Mouse (Mus musculus) midbrain, embryonic 12.5 days (tissue): Measurements from ENCODE around the gene Ctnnd2. TPM values are rescaled to one million over a fixed set of nuclear protein-coding genes. Genes with fewer than 3 reads are reported as not detected.

Source experiments
- ATAC-seq: fragments of 200-750 bp; cut with Nextera tagmentation; 2 replicates; pipeline ENCODE4 v1.8.0; 2017; ENCODE audit warnings: low read depth, moderate TSS enrichment, moderate library complexity; ENCODE audit not compliant: low FRiP score
- H3K27ac ChIP-seq: fragments of 300-500 bp; sonication (generic); replicated peaks from 2 replicates; pipeline ENCODE4 v1.5.1; 2016; ENCODE audit warnings: mild to moderate bottlenecking
- H3K27me3 ChIP-seq: fragments of 300-500 bp; sonication (generic); 2 replicates; pipeline ENCODE4 v1.6.1; 2016; ENCODE audit warnings: mild to moderate bottlenecking
- H3K36me3 ChIP-seq: fragments of 300-500 bp; sonication (generic); 2 replicates; pipeline ENCODE4 v1.6.1; 2016
- H3K4me1 ChIP-seq: fragments of 300-500 bp; sonication (generic); 2 replicates; pipeline ENCODE4 v1.6.1; 2016
- H3K4me2 ChIP-seq: fragments of 300-500 bp; sonication (generic); replicated peaks from 2 replicates; pipeline ENCODE4 v1.6.1; 2016; ENCODE audit warnings: mild to moderate bottlenecking, moderate library complexity
- H3K4me3 ChIP-seq: fragments of 300-500 bp; sonication (generic); 2 replicates; pipeline ENCODE4 v1.5.1; 2016; ENCODE audit warnings: mild to moderate bottlenecking
- H3K9ac ChIP-seq: fragments of 300-500 bp; sonication (generic); replicated peaks from 2 replicates; pipeline ENCODE4 v1.6.1; 2016; ENCODE audit warnings: mild to moderate bottlenecking, moderate library complexity
- H3K9me3 ChIP-seq: fragments of 300-500 bp; sonication (generic); 2 replicates; pipeline ENCODE4 v1.6.1; 2016; ENCODE audit warnings: mild to moderate bottlenecking
- WGBS: fragments of 180-500 bp; shearing (Covaris S2); methylation state at CpG from one replicate; pipeline ENCODE4 v1.1.7; 2016; 5-methylcytosine and 5-hydroxymethylcytosine counted together
- polyA plus RNA-seq: library from polyadenylated mRNA; unstranded; fragments of >200 nt; fragmentation: Nextera tagmentation; extraction: Ambion mirVana; gene quantifications from 2 replicates; pipeline ENCODE4 v1.2.1, GENCODE M21; 2016

Ctnnd2 gene
- polyA plus RNA-seq, 1 experiment from 2014 or later, result 40.4 TPM

GRCm38 (mm10) chr15:30555787-30556186, 383.4 kb downstream of the Ctnnd2 start:
- Histone ChIP-seq H3K27ac (no peak overlapping the region), H3K4me1 (no peaks in the 10 kb centered on the region), H3K9ac (no peak overlapping the region), H3K27me3 (no peaks in the 10 kb centered on the region), H3K4me3 (no peak overlapping the region), H3K36me3 (no peaks in the 10 kb centered on the region), H3K4me2 (no peak overlapping the region), H3K9me3 (no peaks in the 10 kb centered on the region)
- no peak for ATAC-seq
- 97% methylated on average over 2 of the region's 2 CpGs for WGBS

DNA sequence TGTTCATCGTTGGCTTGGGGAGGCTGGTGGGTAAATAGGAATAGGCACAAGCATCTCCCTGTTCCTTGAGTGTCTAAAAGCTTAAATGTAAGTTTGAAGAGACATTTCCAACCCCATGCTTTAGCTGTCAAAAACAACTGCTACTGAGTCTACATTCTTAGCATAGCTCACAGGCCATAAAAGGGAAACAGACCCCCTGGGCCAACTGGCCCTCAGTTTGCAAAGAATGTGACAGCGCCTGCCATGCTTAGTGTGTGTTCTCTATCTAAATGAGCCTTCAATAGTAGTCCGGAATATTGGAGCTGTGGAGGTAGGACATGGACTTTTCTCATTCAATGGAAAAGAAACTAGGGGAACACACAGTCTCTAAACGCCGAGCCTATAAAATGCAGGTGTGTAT, 390.0 kb downstream of the Ctnnd2 start:
- Histone ChIP-seq H3K36me3 (no peaks in the 10 kb centered on the region), H3K4me1 (no peaks in the 10 kb centered on the region), H3K9me3 (no peaks in the 10 kb centered on the region), H3K9ac (no peak overlapping the region), H3K4me2 (no peak overlapping the region), H3K4me3 (no peak overlapping the region), H3K27me3 (no peaks in the 10 kb centered on the region), H3K27ac (no peak overlapping the region)
- 87% methylated on average over 5 of the region's 5 CpGs for WGBS
- no peak for ATAC-seq

DNA sequence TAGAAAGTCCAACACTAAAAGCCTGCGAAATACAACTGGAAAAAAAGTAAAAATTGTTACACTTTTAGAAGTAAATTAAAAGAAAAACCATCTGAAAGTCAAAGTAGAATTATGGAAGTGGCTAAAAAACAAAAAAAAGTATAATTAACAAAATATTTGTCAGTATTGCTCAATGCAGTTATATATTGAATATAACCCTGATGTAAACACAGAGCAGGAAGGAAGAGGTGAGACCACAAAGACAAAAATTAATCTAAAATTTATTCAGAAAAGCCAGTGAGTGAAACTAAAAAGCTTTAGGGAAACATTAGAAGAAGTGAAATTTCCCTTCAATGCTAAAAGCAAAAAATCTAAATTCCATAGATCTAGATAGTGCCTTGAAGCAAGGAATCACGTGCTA, 392.2 kb downstream of the Ctnnd2 start:
- H3K4me3 ChIP-seq, result no peak overlapping the region
- 0 out of 2 replicates have a peak, but pooled peaks cover 2% of the 10 kb centered on the region for H3K4me1 ChIP-seq
- H3K27ac ChIP-seq, result no peak overlapping the region
- ATAC-seq, result no peak
- 80% methylated on average over 2 of the region's 2 CpGs for WGBS
- no peaks in the 10 kb centered on the region for H3K36me3 ChIP-seq
- no peaks in the 10 kb centered on the region for H3K27me3 ChIP-seq
- no peaks in the 10 kb centered on the region for H3K9me3 ChIP-seq
- H3K4me2 ChIP-seq, result no peak overlapping the region
- no peak overlapping the region for H3K9ac ChIP-seq

- H3K4me1 ChIP-seq, result 0 out of 2 replicates have a peak, but pooled peaks cover 2% of the 10 kb centered on the region
- no peaks in the 10 kb centered on the region for H3K36me3 ChIP-seq
- H3K27me3 ChIP-seq, result no peaks in the 10 kb centered on the region
- H3K4me3 ChIP-seq, result no peak overlapping the region
- no peak overlapping the region for H3K27ac ChIP-seq
- no peaks in the 10 kb centered on the region for H3K9me3 ChIP-seq
- no peak overlapping the region for H3K9ac ChIP-seq
- no peak for ATAC-seq
- no peak overlapping the region for H3K4me2 ChIP-seq
- WGBS, result 85% methylated on average over 8 of the region's 8 CpGs
Measured at GRCm38 (mm10) chr15:30570254-30570800, 397.9 kb downstream of the Ctnnd2 start.

- ATAC-seq, result no peak
Measured at GRCm38 (mm10) chr15:30587446-30587845, 415.1 kb downstream of the Ctnnd2 start.

GRCm38 (mm10) chr15:30590865-30591264, 418.5 kb downstream of the Ctnnd2 start:
- no peaks in the 10 kb centered on the region for H3K36me3 ChIP-seq
- H3K27ac ChIP-seq, result no peak overlapping the region
- ATAC-seq, result no peak
- H3K4me2 ChIP-seq, result no peak overlapping the region
- WGBS, result 93% methylated on average over 6 of the region's 6 CpGs
- no peaks in the 10 kb centered on the region for H3K4me1 ChIP-seq
- H3K27me3 ChIP-seq, result no peaks in the 10 kb centered on the region
- no peaks in the 10 kb centered on the region for H3K9me3 ChIP-seq
- no peak overlapping the region for H3K9ac ChIP-seq
- H3K4me3 ChIP-seq, result no peak overlapping the region

More at GRCm38 (mm10) chr15:30587446-30587845, 415.1 kb downstream of the Ctnnd2 start:
- H3K36me3 ChIP-seq, result no peaks in the 10 kb centered on the region
- H3K4me1 ChIP-seq, result no peaks in the 10 kb centered on the region
- H3K27ac ChIP-seq, result no peak overlapping the region
- H3K9ac ChIP-seq, result no peak overlapping the region
- H3K27me3 ChIP-seq, result no peaks in the 10 kb centered on the region
- H3K9me3 ChIP-seq, result no peaks in the 10 kb centered on the region
- H3K4me3 ChIP-seq, result no peak overlapping the region
- 87% methylated on average over 5 of the region's 5 CpGs for WGBS
- H3K4me2 ChIP-seq, result no peak overlapping the region

- no peaks in the 10 kb centered on the region for H3K36me3 ChIP-seq
- no peak overlapping the region for H3K4me2 ChIP-seq
- no peak overlapping the region for H3K27ac ChIP-seq
- H3K9ac ChIP-seq, result no peak overlapping the region
- no peak for ATAC-seq
- H3K4me3 ChIP-seq, result no peak overlapping the region
- H3K9me3 ChIP-seq, result no peaks in the 10 kb centered on the region
- H3K27me3 ChIP-seq, result no peaks in the 10 kb centered on the region
- no peaks in the 10 kb centered on the region for H3K4me1 ChIP-seq
- 56% methylated on average over 1 of the region's 1 CpGs for WGBS
Measured at GRCm38 (mm10) chr15:30595507-30595906, 423.1 kb downstream of the Ctnnd2 start.

DNA sequence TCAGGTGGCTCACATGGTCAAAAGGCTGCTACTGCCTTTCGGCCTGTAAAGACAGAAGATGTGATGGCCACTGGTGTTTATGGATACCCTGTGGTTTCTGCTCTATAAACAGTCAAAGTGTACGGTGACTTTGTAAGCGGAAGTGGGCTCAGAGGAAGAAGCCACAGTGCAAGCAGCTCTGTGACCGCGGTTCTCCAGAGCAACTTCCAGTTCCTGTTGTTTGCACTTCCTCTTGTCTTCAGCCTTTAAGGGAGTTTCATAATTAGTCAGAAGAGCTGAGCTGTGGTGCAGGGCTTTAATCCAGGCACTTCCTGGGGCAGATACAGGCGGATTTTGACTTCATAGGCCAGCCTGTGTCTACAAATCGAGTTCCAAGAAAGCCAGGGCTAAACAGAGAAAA, 438.2 kb downstream of the Ctnnd2 start:
- Histone ChIP-seq H3K27me3 (no peaks in the 10 kb centered on the region), H3K4me1 (peaks cover 3% of the 10 kb centered on the region; the same call in 1 of the 2 replicates), H3K9ac (no peak overlapping the region), H3K36me3 (no peaks in the 10 kb centered on the region), H3K4me2 (no peak overlapping the region), H3K27ac (no peak overlapping the region), H3K9me3 (no peaks in the 10 kb centered on the region), H3K4me3 (no peak overlapping the region)
- WGBS, result 80% methylated on average over 7 of the region's 7 CpGs
- no peak for ATAC-seq

DNA sequence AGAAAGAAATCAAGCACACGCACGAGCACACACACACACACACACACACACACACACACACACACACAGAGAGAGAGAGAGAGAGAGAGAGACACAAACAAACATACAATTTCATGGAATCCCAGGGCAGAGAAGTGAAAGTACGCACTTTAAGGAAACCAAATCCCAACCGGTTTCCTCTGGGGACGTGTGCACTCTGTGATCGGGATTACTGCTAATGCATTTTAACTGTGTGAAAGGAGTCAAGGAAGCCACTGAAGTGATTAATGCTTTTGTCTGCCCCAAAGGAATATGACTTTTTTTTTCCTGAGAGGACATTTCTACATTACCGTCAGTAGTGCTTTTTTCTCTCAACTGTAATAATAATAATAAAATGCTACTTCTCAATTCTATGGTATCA, 443.1 kb downstream of the Ctnnd2 start:
- 52% methylated on average over 7 of the region's 7 CpGs for WGBS
- Histone ChIP-seq H3K4me1 (peaks cover 3% of the 10 kb centered on the region; the same call in 1 of the 2 replicates), H3K27ac (no peak overlapping the region), H3K4me3 (no peak overlapping the region), H3K9ac (no peak overlapping the region), H3K36me3 (no peaks in the 10 kb centered on the region), H3K27me3 (no peaks in the 10 kb centered on the region), H3K4me2 (no peak overlapping the region), H3K9me3 (no peaks in the 10 kb centered on the region)
- no peak for ATAC-seq

DNA sequence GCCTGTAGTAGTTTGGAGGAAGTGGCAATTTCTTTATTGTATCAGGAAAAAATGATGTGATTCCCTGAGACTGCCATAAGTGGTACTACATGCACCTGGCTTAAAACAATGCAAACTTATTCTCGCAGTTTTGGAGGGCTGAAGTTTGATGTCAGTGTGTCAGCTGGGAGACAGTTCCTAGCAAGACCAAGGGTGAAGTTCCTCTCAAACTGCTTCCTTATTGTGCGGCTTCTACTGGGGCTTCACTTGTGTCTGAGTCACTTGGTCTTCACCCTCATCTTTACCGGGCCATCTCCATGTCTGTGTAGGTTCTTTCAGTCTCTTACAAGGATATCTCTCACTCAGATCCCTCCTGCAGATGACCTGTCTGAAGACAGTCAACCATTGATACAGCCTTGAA, 444.5 kb downstream of the Ctnnd2 start:
- H3K27me3 ChIP-seq, result no peaks in the 10 kb centered on the region
- no peak overlapping the region for H3K4me3 ChIP-seq
- H3K36me3 ChIP-seq, result no peaks in the 10 kb centered on the region
- no peak overlapping the region for H3K4me2 ChIP-seq
- peaks cover 3% of the 10 kb centered on the region; the same call in 1 of the 2 replicates for H3K4me1 ChIP-seq
- ATAC-seq, result no peak
- 83% methylated on average over 3 of the region's 3 CpGs for WGBS
- H3K27ac ChIP-seq, result no peak overlapping the region
- H3K9ac ChIP-seq, result no peak overlapping the region
- no peaks in the 10 kb centered on the region for H3K9me3 ChIP-seq

- Histone ChIP-seq H3K27me3 (no peaks in the 10 kb centered on the region), H3K4me3 (no peak overlapping the region), H3K9me3 (no peaks in the 10 kb centered on the region), H3K36me3 (no peaks in the 10 kb centered on the region), H3K9ac (no peak overlapping the region), H3K4me2 (no peak overlapping the region), H3K4me1 (peaks cover 3% of the 10 kb centered on the region; the same call in 1 of the 2 replicates), H3K27ac (no peak overlapping the region)
- 73% methylated on average over 2 of the region's 2 CpGs for WGBS
- ATAC-seq, result no peak
Measured at GRCm38 (mm10) chr15:30617932-30618331, 445.5 kb downstream of the Ctnnd2 start.

DNA sequence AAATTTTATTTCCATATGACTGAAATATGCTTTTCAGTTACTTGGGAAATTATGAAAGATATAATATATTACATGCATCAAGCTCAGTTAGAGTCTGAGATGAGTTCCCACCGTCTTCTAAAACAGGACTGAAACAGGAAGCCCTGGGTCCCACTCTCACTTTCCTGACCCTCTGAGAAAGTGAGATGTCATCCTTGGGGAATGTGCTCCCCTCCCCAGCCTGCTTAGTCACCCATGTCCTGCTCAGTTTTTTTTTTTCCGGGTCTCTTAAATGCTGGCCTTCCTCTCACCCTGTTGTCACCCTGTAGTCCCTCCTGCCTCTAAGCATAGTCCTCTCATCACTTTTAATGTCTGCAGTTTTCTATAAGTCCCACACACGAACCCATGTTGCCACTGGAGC, 456.1 kb downstream of the Ctnnd2 start:
- H3K9me3 ChIP-seq, result no peaks in the 10 kb centered on the region
- no peak for ATAC-seq
- no peaks in the 10 kb centered on the region for H3K27me3 ChIP-seq
- H3K36me3 ChIP-seq, result no peaks in the 10 kb centered on the region
- no peak overlapping the region for H3K4me3 ChIP-seq
- 35% methylated on average over 3 of the region's 3 CpGs for WGBS
- H3K4me2 ChIP-seq, result no peak overlapping the region
- H3K9ac ChIP-seq, result no peak overlapping the region
- peaks cover 3% of the 10 kb centered on the region; the same call in 1 of the 2 replicates for H3K4me1 ChIP-seq
- no peak overlapping the region for H3K27ac ChIP-seq
